Mouse (Mus musculus) C2C12 (cell line): ENCODE measurements at regions not wholly inside any gene's neighbourhood (a gene's known extent, or its start where the extent isn't known, plus 50 kb on each side); places are given as distances from the start of the nearest gene placed in this dataset.

Source experiments
- H3K27me3 ChIP-seq: one replicate; pipeline ENCODE4 v1.6.1; 2011; ENCODE audit not compliant: control insufficient read depth, insufficient read depth, insufficient read length
- H3K36me3 ChIP-seq: one replicate; pipeline ENCODE4 v1.6.1; 2011; ENCODE audit not compliant: control insufficient read depth, insufficient read depth
- H3K4me3 ChIP-seq: one replicate; pipeline ENCODE4 v1.5.1; 2011; ENCODE audit warnings: mild to moderate bottlenecking, control low read depth; ENCODE audit not compliant: poor library complexity, insufficient read depth, severe bottlenecking
- H3K79me2 ChIP-seq: one replicate; pipeline ENCODE4 v1.6.1; 2011; ENCODE audit not compliant: control insufficient read depth, insufficient read depth
- H3K79me3 ChIP-seq: one replicate; pipeline ENCODE4 v1.6.1; 2011; ENCODE audit warnings: low read depth, control low read depth
- H3ac ChIP-seq: one replicate; pipeline ENCODE3; 2011; ENCODE audit warnings: low read depth; ENCODE audit not compliant: control insufficient read depth, insufficient read length
- CEBPB ChIP-seq: IDR thresholded peaks from one replicate; pipeline ENCODE4 v1.6.1; 2011; ENCODE audit warnings: low read depth, mild to moderate bottlenecking, control low read depth, moderate library complexity
- CTCF ChIP-seq: IDR thresholded peaks from one replicate; pipeline ENCODE4 v1.5.1; 2011; ENCODE audit not compliant: control insufficient read depth, insufficient read depth, insufficient read length
- FOSL1 ChIP-seq: IDR thresholded peaks from one replicate; pipeline ENCODE4 v1.8.0; 2011; ENCODE audit warnings: mild to moderate bottlenecking, low read length; ENCODE audit not compliant: poor library complexity, insufficient read depth, severe bottlenecking
- MAX ChIP-seq: IDR thresholded peaks from one replicate; pipeline ENCODE4 v1.6.1; 2011; ENCODE audit warnings: mild to moderate bottlenecking, control low read depth
- MYOD1 ChIP-seq: IDR thresholded peaks from one replicate; pipeline ENCODE4 v1.6.1; 2011; ENCODE audit warnings: low read depth; ENCODE audit not compliant: control insufficient read depth, insufficient read length
- MYOG ChIP-seq: IDR thresholded peaks from one replicate; pipeline ENCODE4 v1.6.1; 2011; ENCODE audit not compliant: control insufficient read depth, insufficient read length; ENCODE audit errors: extremely low read depth
- USF1 ChIP-seq: IDR thresholded peaks from one replicate; pipeline ENCODE4 v1.6.1; 2011; ENCODE audit warnings: low read depth, mild to moderate bottlenecking, control low read depth, moderate library complexity

DNA sequence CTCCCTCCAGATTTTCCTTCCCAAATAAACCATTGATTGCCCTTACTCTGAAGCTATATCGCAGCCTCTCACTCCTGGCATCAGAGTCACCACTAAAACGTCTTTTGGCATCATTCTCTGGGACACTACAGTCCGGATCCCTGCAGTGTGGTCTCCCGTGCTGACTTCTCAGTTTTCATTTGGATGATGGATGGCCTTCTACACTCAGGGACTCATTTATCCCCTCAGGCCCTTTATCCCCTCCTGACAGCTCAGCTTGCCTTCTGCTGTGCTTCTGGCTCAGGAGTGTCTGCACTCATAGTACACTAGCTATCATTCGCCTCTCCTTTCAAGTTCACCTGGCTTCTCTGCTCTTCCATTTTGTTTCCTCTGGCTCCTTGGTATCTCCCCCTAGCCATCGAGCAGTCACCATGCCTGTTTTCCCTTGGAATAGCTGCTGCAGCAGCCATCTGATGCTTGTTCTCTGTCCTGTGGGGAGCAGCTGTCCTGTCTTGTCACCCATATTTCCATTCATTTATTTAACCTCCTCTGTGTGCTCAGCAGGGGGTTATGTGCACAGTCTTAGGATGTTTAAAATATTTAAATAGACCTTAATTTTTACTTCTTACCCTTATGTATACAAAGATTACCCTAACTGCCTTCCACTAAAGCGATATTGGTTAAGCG, 263.7 kb downstream of the Foxo1 start:
- Histone ChIP-seq H3K36me3 (no peaks in the 10 kb centered on the region), H3ac (no peak overlapping the region), H3K27me3 (no peaks in the 10 kb centered on the region), H3K79me3 (no peaks in the 10 kb centered on the region), H3K4me3 (no peak overlapping the region), H3K79me2 (no peaks in the 10 kb centered on the region)
- TF ChIP-seq CTCF = no peak
- peak; percentile 40 for TF ChIP-seq MYOD1

DNA sequence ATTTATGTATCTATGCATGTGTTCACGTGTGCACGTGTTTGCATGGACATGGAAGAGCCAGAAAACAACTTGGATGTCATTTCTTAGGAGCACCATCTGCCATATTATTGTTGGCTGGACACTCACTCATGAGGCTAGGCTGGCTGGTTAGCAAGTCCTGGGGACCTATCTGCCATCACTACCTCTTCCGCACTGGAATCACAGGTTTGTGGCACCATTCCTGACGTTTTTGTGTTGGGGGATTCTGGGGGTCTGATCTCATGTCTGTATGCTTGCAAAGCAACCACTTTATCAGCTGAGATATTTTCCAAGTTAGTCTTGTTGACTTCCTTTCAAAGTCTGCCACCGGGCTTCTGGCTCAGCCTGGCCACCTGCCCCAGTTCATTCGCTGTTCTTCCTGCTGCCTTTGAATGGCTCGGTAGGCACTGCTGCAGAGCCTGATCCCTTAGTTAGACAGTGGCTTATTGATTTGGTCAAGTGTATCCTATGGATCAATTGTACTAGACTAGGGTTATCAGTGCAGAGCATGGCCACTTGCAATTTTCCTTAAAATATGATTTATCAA, 262.4 kb downstream of the Foxo1 start:
- Histone ChIP-seq H3K79me2 (no peaks in the 10 kb centered on the region), H3K36me3 (no peaks in the 10 kb centered on the region), H3K4me3 (no peak overlapping the region), H3ac (no peak overlapping the region), H3K79me3 (no peaks in the 10 kb centered on the region), H3K27me3 (no peaks in the 10 kb centered on the region)
- no peak for TF ChIP-seq CEBPB
- no peak for TF ChIP-seq FOSL1
- TF ChIP-seq USF1 = no peak
- TF ChIP-seq MYOD1 = no peak
- TF ChIP-seq MYOG = no peak
- no peak for TF ChIP-seq MAX
- no peak for TF ChIP-seq CTCF

DNA sequence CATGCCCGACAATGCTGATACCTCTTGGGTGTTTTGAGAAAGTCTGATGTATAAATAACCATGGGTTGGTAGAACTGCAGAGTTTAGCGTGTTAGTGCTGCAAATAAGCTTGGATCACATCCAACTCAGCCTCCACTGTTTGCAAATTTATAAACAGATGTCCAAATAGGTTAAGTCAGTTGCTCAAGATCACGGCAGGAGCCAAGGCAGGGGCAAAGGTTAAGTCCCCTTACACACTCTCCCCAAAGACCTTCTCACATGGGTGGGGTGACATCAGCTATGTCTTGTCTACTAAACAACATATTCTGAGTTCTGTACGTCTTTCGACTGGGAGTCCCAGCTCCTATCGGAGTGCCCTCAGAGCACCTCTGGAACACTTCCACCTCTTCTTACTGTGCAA, 261.0 kb downstream of the Foxo1 start:
- no peaks in the 10 kb centered on the region for H3K79me2 ChIP-seq
- no peaks in the 10 kb centered on the region for H3K36me3 ChIP-seq
- no peaks in the 10 kb centered on the region for H3K27me3 ChIP-seq
- H3K79me3 ChIP-seq = no peaks in the 10 kb centered on the region
- no peak overlapping the region for H3ac ChIP-seq
- TF ChIP-seq USF1 (no peak), FOSL1 (no peak), MAX (no peak), MYOG (no peak), CTCF (no peak), MYOD1 (no peak), CEBPB (no peak)
- no peak overlapping the region for H3K4me3 ChIP-seq

DNA sequence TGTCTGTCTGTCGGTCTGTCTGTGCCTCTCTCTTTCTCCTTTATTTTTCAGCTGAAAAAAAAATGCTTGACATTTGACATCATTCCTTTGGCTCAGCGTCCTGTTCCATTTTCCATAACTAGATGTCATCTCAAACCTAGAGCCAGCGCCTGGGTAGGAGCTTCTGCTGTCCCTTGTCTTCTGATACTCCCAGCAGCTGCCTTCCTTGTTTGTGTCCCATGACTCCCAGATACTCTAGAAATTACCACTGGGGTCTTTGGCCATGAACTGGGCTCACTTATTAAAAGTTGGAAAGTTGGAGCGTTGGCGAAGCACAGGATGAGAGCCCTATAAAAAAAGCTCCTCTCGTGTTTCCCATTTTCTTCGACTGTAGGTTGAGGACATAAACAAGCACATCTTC, 260.4 kb downstream of the Foxo1 start:
- no peaks in the 10 kb centered on the region for H3K27me3 ChIP-seq
- no peak overlapping the region for H3K4me3 ChIP-seq
- no peak for TF ChIP-seq USF1
- TF ChIP-seq CTCF = no peak
- TF ChIP-seq CEBPB = no peak
- no peak for TF ChIP-seq MYOD1
- no peak for TF ChIP-seq FOSL1
- no peak for TF ChIP-seq MYOG
- no peak for TF ChIP-seq MAX
- no peaks in the 10 kb centered on the region for H3K36me3 ChIP-seq
- H3K79me2 ChIP-seq = no peaks in the 10 kb centered on the region
- no peak overlapping the region for H3ac ChIP-seq
- no peaks in the 10 kb centered on the region for H3K79me3 ChIP-seq

DNA sequence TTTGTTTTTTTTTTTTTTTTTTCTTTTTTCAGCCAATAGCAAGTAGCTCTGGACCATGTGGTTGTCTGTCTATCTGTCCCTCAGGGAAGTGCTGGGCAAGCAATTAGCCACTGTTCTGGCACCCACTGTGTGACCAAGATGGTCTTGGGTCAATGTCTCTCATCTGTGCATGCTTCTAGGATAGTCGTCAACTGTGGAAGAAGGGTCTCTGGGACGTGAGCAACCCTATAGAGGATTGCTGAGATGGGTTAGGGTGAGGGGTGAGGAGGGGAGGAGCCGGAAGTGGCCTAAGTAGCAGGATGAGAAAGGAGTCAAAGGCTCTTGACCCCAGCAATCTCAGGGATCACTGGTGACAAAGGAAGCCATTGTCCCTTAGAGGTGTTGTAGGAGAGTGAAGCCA, 259.6 kb downstream of the Foxo1 start:
- Histone ChIP-seq H3K27me3 (no peaks in the 10 kb centered on the region), H3K36me3 (no peaks in the 10 kb centered on the region), H3K79me3 (no peaks in the 10 kb centered on the region), H3K79me2 (no peaks in the 10 kb centered on the region), H3K4me3 (no peak overlapping the region), H3ac (no peak overlapping the region)
- no peak for TF ChIP-seq USF1
- no peak for TF ChIP-seq CTCF
- TF ChIP-seq MYOD1 = no peak
- TF ChIP-seq FOSL1 = no peak

DNA sequence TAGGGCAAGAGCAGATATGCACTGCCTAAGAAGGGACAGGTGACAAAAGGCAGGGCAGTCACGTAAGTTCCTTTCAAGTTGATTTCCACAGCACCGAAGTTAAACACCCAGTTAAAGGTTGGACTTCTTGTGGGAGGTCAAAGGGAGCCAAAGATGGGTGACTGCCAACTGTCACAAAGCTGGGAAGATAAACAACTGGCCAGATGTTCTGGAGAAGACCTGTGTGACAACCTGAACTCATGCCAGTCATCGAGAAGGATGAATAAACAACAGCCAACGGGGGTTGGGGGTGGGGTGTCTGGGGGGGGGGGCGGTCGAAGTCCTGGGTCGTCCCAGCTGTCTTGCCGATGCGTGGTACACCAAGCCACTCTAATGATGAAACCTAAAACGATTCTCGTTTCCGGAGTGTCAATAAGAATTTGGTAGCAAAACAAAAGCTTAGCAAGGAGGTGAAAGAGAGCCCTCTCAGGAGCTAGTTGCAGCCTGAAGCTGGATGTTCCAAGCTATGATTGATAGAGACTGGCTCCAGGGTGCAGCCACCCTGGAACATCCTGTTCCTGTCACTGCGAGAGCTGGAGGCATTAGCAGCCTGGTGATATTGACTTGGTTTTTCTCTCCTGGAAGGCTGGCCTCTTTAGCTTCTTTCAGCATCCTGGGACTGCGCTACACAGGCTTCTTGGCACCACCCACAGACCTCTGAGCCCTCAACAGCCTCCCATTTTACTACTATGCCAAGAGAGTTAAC, 259.0 kb downstream of the Foxo1 start:
- H3K79me3 ChIP-seq = no peaks in the 10 kb centered on the region
- H3ac ChIP-seq = no peak overlapping the region
- TF ChIP-seq MYOG = no peak
- TF ChIP-seq FOSL1 = no peak
- TF ChIP-seq CEBPB = no peak
- no peak for TF ChIP-seq USF1
- no peak for TF ChIP-seq MAX
- no peak for TF ChIP-seq CTCF
- no peak for TF ChIP-seq MYOD1
- no peaks in the 10 kb centered on the region for H3K79me2 ChIP-seq
- H3K36me3 ChIP-seq = no peaks in the 10 kb centered on the region
- no peak overlapping the region for H3K4me3 ChIP-seq
- no peaks in the 10 kb centered on the region for H3K27me3 ChIP-seq
